In genomic region chr17:90809197-90810163, GRCm38 (mm10) we compare ENCODE assay signal across 8 mouse cellular contexts.
DNase-seq lines count a peak whose midpoint lies in the region; ATAC-seq lines count a peak whose summit lies in the region.

No protein-coding gene starts in this region.

- no peaks in the 10 kb centered on the region for H3K27me3 ChIP-seq in forebrain, embryonic 13.5 days
- H3K27me3 ChIP-seq in hindbrain, embryonic 14.5 days (ENCODE audit: control insufficient read depth, insufficient read depth, low read length): no peaks in the 10 kb centered on the region
- no peaks in the 10 kb centered on the region for H3K27me3 ChIP-seq in lung, embryonic 15.5 days

- no peaks in the 10 kb centered on the region for H3K4me1 ChIP-seq in forebrain, embryonic 13.5 days
- no peaks in the 10 kb centered on the region for H3K4me1 ChIP-seq in hindbrain, embryonic 14.5 days (replicated peaks; ENCODE audit: control insufficient read depth, insufficient read depth, low read length)
- H3K4me1 ChIP-seq in lung, embryonic 15.5 days: no peaks in the 10 kb centered on the region

- peak; percentile 58 for DNase-seq in NIH3T3 (ENCODE audit: low read depth)
- peak; percentile 9 for DNase-seq in c-Kit-positive CD71-positive TER-119-positive erythroid progenitor cells, embryonic 14.5 days (ENCODE audit: low spot score)
- peak; percentile 87 for DNase-seq in hindbrain, embryonic 14.5 days (ENCODE audit: low spot score)
- DNase-seq in layer of hippocampus, adult 9-10 months (ENCODE audit: low spot score): peak; percentile 81
- DNase-seq in ovary, postnatal 36 days (ENCODE audit: low spot score): peak; percentile 34
- DNase-seq in natural killer cell, adult 2 months (ENCODE audit: low spot score in 2 of 2): no peak

- no peaks in the 10 kb centered on the region for H3K36me3 ChIP-seq in forebrain, embryonic 13.5 days (ENCODE audit: poor library complexity, severe bottlenecking)
- no peaks in the 10 kb centered on the region for H3K36me3 ChIP-seq in hindbrain, embryonic 14.5 days (replicated peaks; ENCODE audit: control insufficient read depth, insufficient read depth)
- H3K36me3 ChIP-seq in lung, embryonic 15.5 days: no peaks in the 10 kb centered on the region

- H3K4me3 ChIP-seq in forebrain, embryonic 13.5 days: no peak overlapping the region
- no peak overlapping the region for H3K4me3 ChIP-seq in hindbrain, embryonic 14.5 days (replicated peaks; ENCODE audit: low read length)
- H3K4me3 ChIP-seq in lung, embryonic 15.5 days: no peak overlapping the region

- no peaks in the 10 kb centered on the region for H3K9me3 ChIP-seq in forebrain, embryonic 13.5 days (replicated peaks)
- H3K9me3 ChIP-seq in hindbrain, embryonic 14.5 days (ENCODE audit: control insufficient read depth, low read length): no peaks in the 10 kb centered on the region
- H3K9me3 ChIP-seq in lung, embryonic 15.5 days: no peaks in the 10 kb centered on the region

- H3K4me2 ChIP-seq in forebrain, embryonic 13.5 days: no peak overlapping the region
- H3K4me2 ChIP-seq in hindbrain, embryonic 14.5 days (replicated peaks): no peak overlapping the region
- H3K4me2 ChIP-seq in lung, embryonic 15.5 days: no peak overlapping the region

- H3K27ac ChIP-seq in forebrain, embryonic 13.5 days: no peak overlapping the region
- 0 out of 2 replicates have a peak overlapping the region, but pooled peaks have one; percentile 9 for H3K27ac ChIP-seq in hindbrain, embryonic 14.5 days
- no peak overlapping the region for H3K27ac ChIP-seq in lung, embryonic 15.5 days

- no peak overlapping the region for H3K9ac ChIP-seq in forebrain, embryonic 13.5 days
- no peak overlapping the region for H3K9ac ChIP-seq in hindbrain, embryonic 14.5 days
- no peak overlapping the region for H3K9ac ChIP-seq in lung, embryonic 15.5 days

- peak; percentile 86 for ATAC-seq in forebrain, embryonic 13.5 days
- peak; percentile 79 for ATAC-seq in hindbrain, embryonic 14.5 days (ENCODE audit: low FRiP score)
- ATAC-seq in lung, embryonic 15.5 days (ENCODE audit: borderline replicate concordance, extremely low read depth, low FRiP score, low TSS enrichment): peak; percentile 55; the same call in 1 of the 2 replicates

- 64% methylated on average over 8 of the region's 8 CpGs for WGBS in forebrain, embryonic 13.5 days
- WGBS in hindbrain, embryonic 14.5 days: 67% methylated on average over 8 of the region's 8 CpGs
- WGBS in lung, embryonic 15.5 days: 67% methylated on average over 8 of the region's 8 CpGs

Comparison
In these comparisons a context has a peak if more than half of its experiments do, and no peak if none do; other contexts are left out.
1. DNase-seq: peak in NIH3T3 (single experiment), c-Kit-positive CD71-positive TER-119-positive erythroid progenitor cells, embryonic 14.5 days (single experiment), hindbrain, embryonic 14.5 days (single experiment), layer of hippocampus, adult 9-10 months (single experiment) and ovary, postnatal 36 days (single experiment); none in natural killer cell, adult 2 months (0 of 2).
2. Peak in every context shown above with its lines, with median percentiles within 50 percentile points of each other: ATAC-seq.